Mouse (Mus musculus): Measurements from ENCODE around the gene Haus2. TPM values are rescaled to one million over a fixed set of nuclear protein-coding genes. Genes with fewer than 3 reads are reported as not detected.

The Haus2 gene
- polyA plus RNA-seq, 1 experiment from 2014 or later = 14.1 TPM

- no peak overlapping the region for H3K4me2 ChIP-seq (ENCODE audit: low read length)
- H3K27ac ChIP-seq = no peak overlapping the region
- TF ChIP-seq CTCF (IDR thresholded peaks at IDR 0.05; ENCODE audit: low read depth) = no peak
- no peaks in the 10 kb centered on the region for H3K4me1 ChIP-seq (replicated peaks; ENCODE audit: insufficient read depth, low read length)
- H3K27me3 ChIP-seq (ENCODE audit: insufficient read depth, low read length) = no peaks in the 10 kb centered on the region
- no peak overlapping the region for H3K9ac ChIP-seq (ENCODE audit: low read depth, low read length)
- H3K9me3 ChIP-seq (replicated peaks; ENCODE audit: low read length) = no peaks in the 10 kb centered on the region
- DNase-seq (ENCODE audit: low spot score) = no peak
- ATAC-seq (replicated peaks; ENCODE audit: low FRiP score, low read depth) = no peak
- peaks cover 17% of the 10 kb centered on the region; the same call in 1 of the 2 replicates for H3K36me3 ChIP-seq (ENCODE audit: insufficient read depth, low read length)
- no peak overlapping the region for H3K4me3 ChIP-seq (replicated peaks; ENCODE audit: low read depth, low read length)
- WGBS = 91% methylated on average over 5 of the region's 5 CpGs
These were observed 7.3 kb downstream of the Haus2 start for GRCm38 (mm10) chr2:120616279-120617163.

GRCm38 (mm10) chr2:120619538-120619937 is 10.4 kb downstream of the Haus2 start:
- 100% methylated on average over 1 of the region's 1 CpGs for WGBS
- TF ChIP-seq CTCF (IDR thresholded peaks at IDR 0.05; ENCODE audit: low read depth) = peak; percentile 44
- H3K4me1 ChIP-seq (replicated peaks; ENCODE audit: insufficient read depth, low read length) = no peaks in the 10 kb centered on the region
- H3K27ac ChIP-seq = no peak overlapping the region
- no peaks in the 10 kb centered on the region for H3K9me3 ChIP-seq (replicated peaks; ENCODE audit: low read length)
- no peaks in the 10 kb centered on the region for H3K27me3 ChIP-seq (ENCODE audit: insufficient read depth, low read length)
- H3K9ac ChIP-seq (ENCODE audit: low read depth, low read length) = no peak overlapping the region
- no peak overlapping the region for H3K4me3 ChIP-seq (replicated peaks; ENCODE audit: low read depth, low read length)
- DNase-seq (ENCODE audit: low spot score) (no peak), ATAC-seq (replicated peaks; ENCODE audit: low FRiP score, low read depth) (no peak)
- H3K36me3 ChIP-seq (ENCODE audit: insufficient read depth, low read length) = peaks cover 17% of the 10 kb centered on the region; the same call in 1 of the 2 replicates
- no peak overlapping the region for H3K4me2 ChIP-seq (ENCODE audit: low read length)

DNA sequence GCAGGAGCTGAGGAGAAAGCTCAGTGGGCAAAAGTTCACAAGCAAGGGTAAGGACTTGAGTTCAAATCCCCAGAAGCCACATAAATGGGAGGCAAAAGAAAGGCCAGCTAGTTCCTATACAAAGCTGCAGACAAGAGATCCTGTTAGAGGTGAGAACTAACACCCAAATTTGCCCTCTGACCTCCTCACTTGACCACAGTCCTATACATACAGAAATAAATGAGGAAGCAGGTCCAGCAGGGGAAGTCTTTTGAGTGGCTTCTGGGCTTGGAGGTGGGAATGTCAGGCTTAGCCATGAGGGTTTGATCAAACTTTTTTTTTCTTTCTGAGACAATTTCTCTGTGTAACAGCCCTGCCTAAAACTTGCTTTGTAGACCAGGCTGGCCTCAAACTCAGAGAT is 13.7 kb downstream of the Haus2 start:
- Histone ChIP-seq H3K4me3 (replicated peaks; ENCODE audit: low read depth, low read length) (no peak overlapping the region), H3K36me3 (ENCODE audit: insufficient read depth, low read length) (peaks cover 12% of the 10 kb centered on the region; the same call in 1 of the 2 replicates), H3K27me3 (ENCODE audit: insufficient read depth, low read length) (no peaks in the 10 kb centered on the region), H3K27ac (no peak overlapping the region), H3K4me2 (ENCODE audit: low read length) (no peak overlapping the region), H3K9ac (ENCODE audit: low read depth, low read length) (no peak overlapping the region), H3K4me1 (replicated peaks; ENCODE audit: insufficient read depth, low read length) (no peaks in the 10 kb centered on the region), H3K9me3 (replicated peaks; ENCODE audit: low read length) (no peaks in the 10 kb centered on the region)
- DNase-seq (ENCODE audit: low spot score) = no peak
- no peak for ATAC-seq (replicated peaks; ENCODE audit: low FRiP score, low read depth)
- no peak for TF ChIP-seq CTCF (IDR thresholded peaks at IDR 0.05; ENCODE audit: low read depth)

DNA sequence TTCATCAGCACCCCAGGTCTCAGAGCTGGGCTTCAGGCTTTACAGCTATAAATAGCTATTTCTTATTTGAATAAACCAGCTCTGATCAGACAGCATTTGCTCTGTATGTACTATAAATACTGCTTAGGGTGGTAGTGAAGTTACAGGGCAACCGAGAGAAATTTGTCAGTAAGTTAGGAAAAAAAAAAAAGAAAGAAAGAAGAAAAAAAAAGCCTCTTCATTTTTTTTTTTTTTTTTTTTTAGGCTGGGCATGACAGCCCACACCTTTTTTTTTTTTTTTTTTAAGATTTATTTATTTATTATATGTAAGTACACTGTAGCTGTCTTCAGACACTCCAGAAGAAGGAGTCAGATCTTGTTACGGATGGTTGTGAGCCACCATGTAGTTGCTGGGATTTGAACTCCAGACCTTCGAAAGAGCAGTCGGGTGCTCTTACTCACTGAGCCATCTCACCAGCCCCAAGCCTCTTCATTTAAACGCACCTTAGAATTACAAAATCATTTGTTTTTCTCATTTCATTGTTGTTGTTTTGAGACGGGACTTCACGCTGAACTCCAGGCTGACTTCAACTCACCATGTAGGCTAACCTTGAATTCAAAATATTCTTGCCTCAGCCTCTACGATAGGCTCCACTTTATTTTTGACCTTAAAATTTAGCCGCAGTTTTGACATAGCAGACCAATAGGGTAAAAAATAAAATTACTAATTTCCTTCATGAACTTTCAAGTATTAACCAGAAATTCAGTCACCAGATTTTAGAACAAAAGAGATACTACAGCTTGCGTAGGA is 19.1 kb downstream of the Haus2 start:
- no peak for ATAC-seq (replicated peaks; ENCODE audit: low FRiP score, low read depth)
- no peak for TF ChIP-seq CTCF (IDR thresholded peaks at IDR 0.05; ENCODE audit: low read depth)
- no peak for DNase-seq (ENCODE audit: low spot score)
- no peaks in the 10 kb centered on the region for H3K9me3 ChIP-seq (replicated peaks; ENCODE audit: low read length)
- no peak overlapping the region for H3K27ac ChIP-seq
- H3K4me2 ChIP-seq (ENCODE audit: low read length) = peak overlapping the region; percentile 56
- 0 out of 2 replicates have a peak, but pooled peaks cover 7% of the 10 kb centered on the region for H3K4me1 ChIP-seq (replicated peaks; ENCODE audit: insufficient read depth, low read length)
- H3K9ac ChIP-seq (ENCODE audit: low read depth, low read length) = peak overlapping the region; percentile 10; the same call in 1 of the 2 replicates
- 25% methylated on average over 10 of the region's 10 CpGs for WGBS
- H3K36me3 ChIP-seq (ENCODE audit: insufficient read depth, low read length) = no peaks in the 10 kb centered on the region
- H3K27me3 ChIP-seq (ENCODE audit: insufficient read depth, low read length) = no peaks in the 10 kb centered on the region
- H3K4me3 ChIP-seq (replicated peaks; ENCODE audit: low read depth, low read length) = peak overlapping the region; percentile 46

GRCm38 (mm10) chr2:120628886-120629735 is 19.9 kb downstream of the Haus2 start, which contains the start of gene Stard9:
Gene Stard9, plus strand, starts transcription at chr2:120629121.
- Histone ChIP-seq H3K27ac (no peak within 1 kb of the TSS), H3K4me3 (replicated peaks; ENCODE audit: low read depth, low read length) (peak within 1 kb of the TSS; percentile 46), H3K4me2 (ENCODE audit: low read length) (peak within 1 kb of the TSS; percentile 56), H3K9ac (ENCODE audit: low read depth, low read length) (peak within 1 kb of the TSS; percentile 58), H3K27me3 (ENCODE audit: insufficient read depth, low read length) (no peaks in the 10 kb centered on the region), H3K9me3 (replicated peaks; ENCODE audit: low read length) (no peaks in the 10 kb centered on the region), H3K36me3 (ENCODE audit: insufficient read depth, low read length) (no peaks in the 10 kb centered on the region), H3K4me1 (replicated peaks; ENCODE audit: insufficient read depth, low read length) (0 out of 2 replicates have a peak, but pooled peaks cover 7% of the 10 kb centered on the region)
- DNase-seq (ENCODE audit: low spot score) (peak; percentile 100), ATAC-seq (replicated peaks; ENCODE audit: low FRiP score, low read depth) (peak; percentile 100)
- peak; percentile 28; the same call in 1 of the 2 replicates for TF ChIP-seq CTCF (IDR thresholded peaks at IDR 0.05; ENCODE audit: low read depth)
- WGBS = 2% methylated on average over 36 of the region's 36 CpGs
